In the genomic region with DNA sequence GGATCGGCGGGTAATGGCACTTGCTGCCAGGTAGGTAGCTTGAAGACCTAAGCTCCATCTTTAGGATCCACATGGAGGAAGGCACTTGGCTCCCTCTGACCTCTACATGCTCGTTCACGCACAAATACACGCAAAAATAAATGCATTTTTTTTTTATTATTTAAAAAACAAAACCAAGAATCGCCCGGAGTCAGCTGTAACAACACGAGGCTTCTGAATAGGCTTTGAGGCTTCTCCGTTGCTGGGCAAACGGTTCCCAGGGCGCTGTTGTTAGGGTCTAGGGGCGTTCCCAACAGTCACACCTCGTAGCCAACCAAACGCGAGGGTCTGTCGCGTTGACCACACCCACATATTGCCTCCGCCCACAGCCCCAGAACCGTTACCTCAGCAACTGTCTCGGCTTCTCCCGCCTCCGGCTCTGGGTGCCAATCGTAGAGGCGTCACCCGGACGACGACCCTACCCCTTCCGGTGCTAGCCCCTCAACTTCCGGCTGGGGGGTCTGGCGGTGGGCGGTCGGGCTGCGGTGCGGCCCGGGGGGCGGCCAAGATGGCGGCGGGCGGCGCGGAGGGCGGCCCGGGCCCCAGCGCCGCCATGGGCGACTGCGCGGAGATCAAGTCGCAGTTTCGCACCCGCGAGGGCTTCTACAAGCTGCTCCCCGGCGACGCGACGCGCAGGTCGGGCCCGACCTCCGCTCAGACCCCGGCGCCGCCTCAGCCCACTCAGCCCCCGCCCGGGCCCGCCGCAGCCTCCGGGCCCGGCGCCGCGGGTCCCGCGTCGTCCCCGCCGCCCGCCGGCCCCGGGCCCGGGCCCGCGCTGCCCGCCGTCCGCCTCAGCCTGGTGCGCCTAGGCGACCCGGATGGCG, we compare ENCODE assay signal across 8 mouse cellular contexts. TPM values are rescaled to one million over a fixed set of nuclear protein-coding genes. Genes with fewer than 3 reads are reported as not detected.
DNase-seq lines count a peak whose midpoint lies in the region; ATAC-seq and TF ChIP-seq lines count a peak whose summit lies in the region.

Gene Dmwd, plus strand, starts transcription at position 505 of the 863 bp plus-strand sequence.

- ATAC-seq in embryonic facial prominence, embryonic 11.5 days (replicated peaks; ENCODE audit: insufficient number of reproducible peaks, low FRiP score, low TSS enrichment, low read depth): peak; percentile 97
- ATAC-seq in granulocyte monocyte progenitor cell, adult 5-6 weeks (replicated peaks; ENCODE audit: poor library complexity, severe bottlenecking): peak; percentile 78
- ATAC-seq in intestine, postnatal 0 days: peak; percentile 86
- no peak for ATAC-seq in monocyte, adult 5-6 weeks (replicated peaks; ENCODE audit: insufficient number of reproducible peaks, low FRiP score, low TSS enrichment, poor library complexity, severe bottlenecking)

- 1% methylated on average over 61 of the region's 91 CpGs for WGBS in embryonic facial prominence, embryonic 11.5 days
- WGBS in intestine, postnatal 0 days: 1% methylated on average over 81 of the region's 91 CpGs
- WGBS in midbrain, embryonic 10.5 days: under 1% methylated on average over 88 of the region's 91 CpGs

- H3K4me3 ChIP-seq in embryonic facial prominence, embryonic 11.5 days (ENCODE audit: low read depth, low read length): peak within 1 kb of the TSS; percentile 100
- peak within 1 kb of the TSS; percentile 74 for H3K4me3 ChIP-seq in intestine, postnatal 0 days (ENCODE audit: low read depth, low read length)
- H3K4me3 ChIP-seq in midbrain, embryonic 10.5 days: peak within 1 kb of the TSS; percentile 96

- peak within 1 kb of the TSS; percentile 52 for H3K27ac ChIP-seq in embryonic facial prominence, embryonic 11.5 days (replicated peaks; ENCODE audit: low read depth, low read length)
- peak within 1 kb of the TSS; percentile 58 for H3K27ac ChIP-seq in intestine, postnatal 0 days (ENCODE audit: low read depth, low read length)
- peak within 1 kb of the TSS; percentile 94 for H3K27ac ChIP-seq in midbrain, embryonic 10.5 days (replicated peaks)

- no peak for TF ChIP-seq CTCF in intestine, postnatal 0 days (IDR thresholded peaks at IDR 0.05; ENCODE audit: low read depth)

- peak within 1 kb of the TSS; percentile 96 for H3K9ac ChIP-seq in embryonic facial prominence, embryonic 11.5 days (replicated peaks; ENCODE audit: low read length)
- H3K9ac ChIP-seq in intestine, postnatal 0 days (ENCODE audit: low read depth, low read length): peak within 1 kb of the TSS; percentile 89

- H3K27me3 ChIP-seq in embryonic facial prominence, embryonic 11.5 days (ENCODE audit: control insufficient read depth, insufficient read depth, low read length): no peaks in the 10 kb centered on the region
- H3K27me3 ChIP-seq in intestine, postnatal 0 days (replicated peaks; ENCODE audit: control insufficient read depth, insufficient read depth, low read length): 0 out of 2 replicates have a peak, but pooled peaks cover 4% of the 10 kb centered on the region
- H3K27me3 ChIP-seq in midbrain, embryonic 10.5 days (ENCODE audit: low read depth, poor library complexity, severe bottlenecking): no peaks in the 10 kb centered on the region

- peak within 1 kb of the TSS; percentile 74 for H3K4me2 ChIP-seq in embryonic facial prominence, embryonic 11.5 days (ENCODE audit: low read depth, low read length)
- peak within 1 kb of the TSS; percentile 91 for H3K4me2 ChIP-seq in intestine, postnatal 0 days (replicated peaks; ENCODE audit: low read depth)

- H3K9me3 ChIP-seq in embryonic facial prominence, embryonic 11.5 days (replicated peaks; ENCODE audit: control insufficient read depth, low read length): no peaks in the 10 kb centered on the region
- H3K9me3 ChIP-seq in intestine, postnatal 0 days (ENCODE audit: control insufficient read depth): no peaks in the 10 kb centered on the region
- no peaks in the 10 kb centered on the region for H3K9me3 ChIP-seq in midbrain, embryonic 10.5 days (replicated peaks)

- peaks cover 12% of the 10 kb centered on the region for H3K36me3 ChIP-seq in embryonic facial prominence, embryonic 11.5 days (replicated peaks; ENCODE audit: control insufficient read depth, insufficient read depth, low read depth, low read length)
- peaks cover 23% of the 10 kb centered on the region for H3K36me3 ChIP-seq in intestine, postnatal 0 days (ENCODE audit: control insufficient read depth, insufficient read depth)
- peaks cover 35% of the 10 kb centered on the region for H3K36me3 ChIP-seq in midbrain, embryonic 10.5 days

- intact Hi-C loops in left cerebral cortex, postnatal 36 days (cut with DNase I): loop anchor here (2.0 kb wide), 1 partner anchor 17 kb away; no protein-coding TSS in a partner anchor

- no peaks in the 10 kb centered on the region for H3K4me1 ChIP-seq in embryonic facial prominence, embryonic 11.5 days (ENCODE audit: control insufficient read depth, insufficient read depth, low read length)
- no peaks in the 10 kb centered on the region for H3K4me1 ChIP-seq in intestine, postnatal 0 days (replicated peaks; ENCODE audit: control insufficient read depth, insufficient read depth, low read length)
- peaks cover 23% of the 10 kb centered on the region for H3K4me1 ChIP-seq in midbrain, embryonic 10.5 days

- DNase-seq in adrenal gland, postnatal 25 days: peak; percentile 94
- peak; percentile 100 for DNase-seq in embryonic facial prominence, embryonic 11.5 days (ENCODE audit: low spot score)
- DNase-seq in left cerebral cortex, postnatal 36 days (ENCODE audit: low spot score in 2 of 2): peak; percentile 95 to 96
- DNase-seq in midbrain, embryonic 10.5 days (ENCODE audit: low spot score): peak; percentile 99
- peak; percentile 90 for DNase-seq in skeletal muscle tissue, adult 2 months (ENCODE audit: low read depth, low spot score)

RNA-seq across cellular contexts. Expression of gene Dmwd, which starts in this region (rescaled TPM):
- total RNA-seq in adrenal gland, postnatal 25 days (2021): 53.1 and 64.1 TPM in 2 replicates
- polyA plus RNA-seq in embryonic facial prominence, embryonic 11.5 days (2014; fragmentation: Nextera tagmentation; extraction: Ambion mirVana): 17.2 and 17.7 TPM in 2 replicates
- total RNA-seq in granulocyte monocyte progenitor cell, adult 5-6 weeks (2014; fragmentation: Nextera tagmentation): 2.2 and 4.9 TPM in 2 replicates
- 0.99 and 3.4 TPM in 2 replicates for total RNA-seq in granulocyte monocyte progenitor cell, adult 5-6 weeks (2017)
- polyA plus RNA-seq in intestine, postnatal 0 days (2015; fragmentation: Nextera tagmentation; extraction: Ambion mirVana): 4.7 and 5.4 TPM in 2 replicates
- total RNA-seq in left cerebral cortex, postnatal 36 days (2021): 100 to 1,000 TPM; 146 to 148 TPM
- polyA plus RNA-seq in midbrain, embryonic 10.5 days (2016; fragmentation: Nextera tagmentation; extraction: Ambion mirVana): 17.3 and 18.0 TPM in 2 replicates
- total RNA-seq in monocyte, adult 5-6 weeks (2017): 0.39 to 3.2 TPM (median 0.43 TPM) in 3 replicates
